Mouse (Mus musculus): ENCODE results near the gene Tmem183a.

Gene Tmem183a

DNA sequence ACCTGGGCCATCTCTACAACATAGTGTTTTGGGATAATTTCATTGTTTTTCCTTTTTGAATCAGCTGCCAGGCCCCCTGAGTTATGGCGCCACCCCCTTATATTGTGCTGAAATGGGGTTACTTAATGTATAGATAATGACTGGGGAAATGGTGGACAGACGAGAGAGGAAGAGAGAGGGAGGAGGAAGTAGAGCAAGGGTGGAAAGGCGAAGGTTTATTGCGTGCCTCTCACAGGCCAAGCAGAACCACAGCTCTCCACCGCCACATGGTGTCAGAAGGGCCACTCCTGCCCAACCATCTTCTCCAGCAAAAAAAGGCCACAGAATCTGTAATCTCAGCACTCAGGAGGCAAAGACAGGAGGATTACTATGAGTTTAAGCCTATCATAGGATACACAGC, 46.6 kb downstream of the Tmem183a start:
- Histone ChIP-seq H3K27me3 (ENCODE audit: control insufficient read depth, insufficient read depth, low read length, poor library complexity, severe bottlenecking) (no peaks in the 10 kb centered on the region), H3K36me3 (ENCODE audit: control insufficient read depth, insufficient read depth, low read length, poor library complexity, severe bottlenecking) (no peaks in the 10 kb centered on the region)
- no peak for DNase-seq (ENCODE audit: low read depth, low spot score)

DNA sequence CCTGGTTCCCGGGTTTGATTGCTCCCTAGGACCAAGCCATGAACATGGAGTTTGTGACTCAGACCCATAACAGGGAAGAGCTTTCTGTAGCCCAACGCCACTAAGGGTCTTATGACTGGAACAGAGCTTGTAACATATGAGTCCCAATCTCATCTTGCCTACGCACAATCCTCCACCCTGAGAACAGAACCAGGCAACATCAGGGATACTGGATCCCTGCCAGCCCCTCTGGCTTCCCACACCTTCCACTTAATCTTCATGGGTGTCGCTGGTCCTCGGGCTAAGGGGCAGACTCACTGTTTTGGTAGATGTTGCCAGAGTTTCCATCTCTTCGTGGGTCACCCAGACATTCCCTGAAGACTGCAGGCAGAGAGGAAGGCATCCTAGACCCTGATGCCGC, 50.0 kb downstream of the Tmem183a start:
- H3K36me3 ChIP-seq (ENCODE audit: control insufficient read depth, insufficient read depth, low read length, poor library complexity, severe bottlenecking): no peaks in the 10 kb centered on the region
- H3K27me3 ChIP-seq (ENCODE audit: control insufficient read depth, insufficient read depth, low read length, poor library complexity, severe bottlenecking): no peaks in the 10 kb centered on the region
- no peak for DNase-seq (ENCODE audit: low read depth, low spot score)

DNA sequence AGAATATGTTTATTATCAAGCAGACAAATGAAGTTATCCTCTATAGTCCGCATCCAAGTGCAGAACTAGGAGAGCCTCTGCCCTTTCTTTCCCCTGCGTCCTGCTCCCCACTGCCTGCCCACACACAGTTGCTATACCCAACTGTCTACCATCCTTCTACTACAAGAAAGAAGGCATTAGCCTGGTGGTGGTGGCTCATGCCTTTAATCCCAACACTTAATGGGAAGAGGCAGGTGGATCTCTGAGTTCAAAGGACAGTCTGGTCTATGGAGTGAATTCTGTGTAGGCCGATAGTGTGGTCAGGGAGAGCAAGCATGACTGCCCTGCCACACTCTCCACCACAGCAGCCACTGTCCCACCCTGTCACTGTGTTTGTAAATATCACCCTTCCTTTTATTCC, 51.0 kb downstream of the Tmem183a start:
- DNase-seq (ENCODE audit: low read depth, low spot score): no peak
- Histone ChIP-seq H3K27me3 (ENCODE audit: control insufficient read depth, insufficient read depth, low read length, poor library complexity, severe bottlenecking) (no peaks in the 10 kb centered on the region), H3K36me3 (ENCODE audit: control insufficient read depth, insufficient read depth, low read length, poor library complexity, severe bottlenecking) (no peaks in the 10 kb centered on the region)

GRCm38 (mm10) chr1:134310291-134310690, 51.5 kb downstream of the Tmem183a start:
- no peaks in the 10 kb centered on the region for H3K36me3 ChIP-seq (ENCODE audit: control insufficient read depth, insufficient read depth, low read length, poor library complexity, severe bottlenecking)
- DNase-seq (ENCODE audit: low read depth, low spot score): no peak
- no peaks in the 10 kb centered on the region for H3K27me3 ChIP-seq (ENCODE audit: control insufficient read depth, insufficient read depth, low read length, poor library complexity, severe bottlenecking)

GRCm38 (mm10) chr1:134307409-134307808, 54.4 kb downstream of the Tmem183a start:
- no peak for DNase-seq (ENCODE audit: low read depth, low spot score)
- Histone ChIP-seq H3K36me3 (ENCODE audit: control insufficient read depth, insufficient read depth, low read length, poor library complexity, severe bottlenecking) (no peaks in the 10 kb centered on the region), H3K27me3 (ENCODE audit: control insufficient read depth, insufficient read depth, low read length, poor library complexity, severe bottlenecking) (no peaks in the 10 kb centered on the region)

DNA sequence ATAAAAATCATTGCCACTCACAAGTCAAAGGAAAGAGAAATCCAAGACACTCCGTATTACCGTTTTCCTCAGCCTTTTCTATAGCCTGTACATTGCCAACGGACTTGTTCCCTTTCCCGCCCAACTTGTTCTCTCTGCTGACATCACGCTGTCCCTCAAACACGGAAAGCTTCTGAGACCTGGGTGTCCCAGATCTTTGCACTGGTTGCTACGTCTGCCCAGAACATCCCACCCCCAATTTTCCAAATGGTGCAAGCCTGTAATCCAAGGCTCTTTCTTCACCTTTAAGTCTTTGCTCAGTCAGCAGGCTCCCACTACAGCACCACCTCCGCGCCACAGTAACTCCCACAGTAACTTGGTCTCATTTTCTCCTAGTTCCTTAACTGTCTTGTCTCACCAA, 56.8 kb downstream of the Tmem183a start:
- H3K27me3 ChIP-seq (ENCODE audit: control insufficient read depth, insufficient read depth, low read length, poor library complexity, severe bottlenecking): no peaks in the 10 kb centered on the region
- no peaks in the 10 kb centered on the region for H3K36me3 ChIP-seq (ENCODE audit: control insufficient read depth, insufficient read depth, low read length, poor library complexity, severe bottlenecking)
- DNase-seq (ENCODE audit: low read depth, low spot score): no peak

DNA sequence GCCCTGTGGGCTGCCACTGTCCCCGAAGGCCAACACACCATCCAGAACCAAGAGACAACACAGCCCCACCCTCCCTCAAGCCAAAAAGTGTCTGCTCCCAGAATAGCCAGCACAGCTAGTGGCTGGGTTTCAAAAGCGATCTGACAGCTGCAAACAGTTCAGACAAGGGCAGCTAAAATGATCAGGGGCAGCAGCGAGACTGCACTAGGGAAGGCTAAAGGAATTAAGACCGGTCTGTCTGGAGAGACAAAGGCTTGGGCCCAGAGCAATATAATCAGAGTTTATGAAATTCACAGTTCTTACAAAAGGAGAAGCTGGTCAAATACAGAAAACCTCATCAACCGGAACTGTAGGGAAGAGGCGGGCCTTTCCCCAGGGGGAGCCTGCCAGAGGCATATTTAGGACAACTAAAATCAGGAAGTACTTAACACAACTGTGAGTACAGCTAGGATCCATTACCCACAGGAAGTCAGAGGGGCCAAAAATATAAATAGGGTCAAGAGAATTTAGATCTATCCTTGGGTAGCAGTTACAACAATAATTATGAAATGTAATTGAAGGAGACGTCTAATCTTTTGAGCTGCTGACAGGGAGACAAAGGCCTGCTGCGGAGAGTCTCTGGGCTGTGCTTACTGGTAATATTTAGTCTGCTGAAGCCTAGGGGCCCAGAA, 59.1 kb downstream of the Tmem183a start:
- H3K27me3 ChIP-seq (ENCODE audit: control insufficient read depth, insufficient read depth, low read length, poor library complexity, severe bottlenecking): no peaks in the 10 kb centered on the region
- H3K36me3 ChIP-seq (ENCODE audit: control insufficient read depth, insufficient read depth, low read length, poor library complexity, severe bottlenecking): no peaks in the 10 kb centered on the region
- peak; percentile 57 for DNase-seq (ENCODE audit: low read depth, low spot score)

GRCm38 (mm10) chr1:134298636-134299411, 63.0 kb downstream of the Tmem183a start:
- peak; percentile 29 for DNase-seq (ENCODE audit: low read depth, low spot score)
- no peaks in the 10 kb centered on the region for H3K27me3 ChIP-seq (ENCODE audit: control insufficient read depth, insufficient read depth, low read length, poor library complexity, severe bottlenecking)
- H3K36me3 ChIP-seq (ENCODE audit: control insufficient read depth, insufficient read depth, low read length, poor library complexity, severe bottlenecking): no peaks in the 10 kb centered on the region

DNA sequence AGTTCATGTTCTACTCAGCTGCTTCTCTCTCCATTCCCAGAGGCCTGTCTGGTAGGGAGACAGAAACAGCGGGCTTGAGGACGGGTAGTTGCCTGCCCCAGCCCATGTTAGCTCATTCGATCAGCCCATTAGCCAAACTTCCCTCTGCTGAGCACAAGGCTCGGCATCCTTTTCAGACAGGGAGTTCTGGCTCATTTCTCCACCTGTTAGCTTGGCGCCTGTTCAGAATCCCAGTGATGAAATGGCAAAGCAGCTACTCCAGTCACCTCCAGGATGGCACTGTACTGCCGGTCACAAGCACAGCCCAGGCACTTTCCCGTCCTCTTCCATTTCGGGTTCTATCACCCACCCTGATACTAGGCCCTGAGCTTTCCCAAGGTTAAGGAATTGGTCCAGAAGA, 64.5 kb downstream of the Tmem183a start:
- DNase-seq (ENCODE audit: low read depth, low spot score): no peak
- Histone ChIP-seq H3K27me3 (ENCODE audit: control insufficient read depth, insufficient read depth, low read length, poor library complexity, severe bottlenecking) (no peaks in the 10 kb centered on the region), H3K36me3 (ENCODE audit: control insufficient read depth, insufficient read depth, low read length, poor library complexity, severe bottlenecking) (no peaks in the 10 kb centered on the region)
